Mouse (Mus musculus) left cerebral cortex, postnatal 25 days (tissue): ENCODE data around the gene Zer1. TPM values are rescaled to one million over a fixed set of nuclear protein-coding genes. Genes with fewer than 3 reads are reported as not detected.
"Not testable (repeated sequence)": the region's sequence is repeated elsewhere in the genome, so short reads cannot be mapped to it uniquely, and the experiment has no call there.

Source experiments
- DNase-seq, 2 experiments: peaks; one replicate each; pipeline ENCODE4 v3.0.0; 2022; ENCODE audit warnings: low spot score in 2 of 2, mixed read lengths in 1 of 2
- intact Hi-C: fragments of 180-260 bp; cut with DNase I; formaldehyde crosslinking; loops from one replicate; pipeline ENCODE4 v1.15.1; 2025
- total RNA-seq, 2 experiments: library from RNA; stranded (reverse); gene quantifications; 2 replicates each; pipeline ENCODE4 v1.2.3; 2021

The Zer1 gene
- total RNA-seq, result 100 to 1,000 TPM; 152 TPM

DNA sequence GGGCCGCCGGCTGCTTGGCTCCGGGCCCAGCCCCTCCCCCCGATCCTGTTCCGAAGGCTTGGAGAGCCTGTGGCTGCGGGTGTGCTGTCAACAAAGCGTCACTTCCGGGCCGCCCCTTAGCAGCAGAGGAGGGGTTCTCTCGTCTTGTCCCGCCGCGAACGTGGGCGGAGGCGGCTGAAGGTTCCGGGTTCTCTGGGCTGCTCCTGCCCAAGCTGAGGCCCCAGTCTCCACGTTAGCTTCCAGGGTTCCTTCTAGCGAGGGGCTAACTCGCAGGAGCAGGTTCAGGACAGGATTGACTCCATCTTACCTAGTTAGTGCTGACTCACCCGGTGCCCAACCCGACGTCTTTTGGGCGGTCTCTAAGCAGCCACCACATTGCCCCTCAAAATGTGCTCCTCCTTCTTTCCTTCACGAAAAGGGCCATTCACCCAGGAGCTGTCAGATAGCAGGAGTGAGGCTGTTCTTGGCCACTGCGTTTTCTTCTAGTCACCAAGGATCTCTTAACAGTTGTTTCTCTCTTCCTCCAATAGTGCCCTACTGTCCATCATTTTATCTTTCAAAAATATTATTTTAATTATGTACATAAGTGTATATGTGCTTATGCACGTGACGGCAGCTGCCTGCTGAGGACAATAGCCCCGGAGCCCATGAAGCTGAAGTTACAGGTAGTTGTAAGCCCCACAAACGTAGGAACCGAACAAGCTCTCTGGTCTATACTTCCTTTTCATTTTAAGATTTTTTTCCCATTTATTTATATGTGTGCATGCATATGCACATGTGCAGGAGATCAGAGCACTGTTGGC, at the start of gene Zer1:
TSS of gene Zer1 (minus strand) at position 114 of the 803 bp plus-strand sequence.
- intact Hi-C loops, result loop anchor here (5.0 kb wide), 1 partner anchor 57 kb away; no protein-coding TSS in a partner anchor
- DNase-seq, result peak; percentile 96 to 97

DNA sequence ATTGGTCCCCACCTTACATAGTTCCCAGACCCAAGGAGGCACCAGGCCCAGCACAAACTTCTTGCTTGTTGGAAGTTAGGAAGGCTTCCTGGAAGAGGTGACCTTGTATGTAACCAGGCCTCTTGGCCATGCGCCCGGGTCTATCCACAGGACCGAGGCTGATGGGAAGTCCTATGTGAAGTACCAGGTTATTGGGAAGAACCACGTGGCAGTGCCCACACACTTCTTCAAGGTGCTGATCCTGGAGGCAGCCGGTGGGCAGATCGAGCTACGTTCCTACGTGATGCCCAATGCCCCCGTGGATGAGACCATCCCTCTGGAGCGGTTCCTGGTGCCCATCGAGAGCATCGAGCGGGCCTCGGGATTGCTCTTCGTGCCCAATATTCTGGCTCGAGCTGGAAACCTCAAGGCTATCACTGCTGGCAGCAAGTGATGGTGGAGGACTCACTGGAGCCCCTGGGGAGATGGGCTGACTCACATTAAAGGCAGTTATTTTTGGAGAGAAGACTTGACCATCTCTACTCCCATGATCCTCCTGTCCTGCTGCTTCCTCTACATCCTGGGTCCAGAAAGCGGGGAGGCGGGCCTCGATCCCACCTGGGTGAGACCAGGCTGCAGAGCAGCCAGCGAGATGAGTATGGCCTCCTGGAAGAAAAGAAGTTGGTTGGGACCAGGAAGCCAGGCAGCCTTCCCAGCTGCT, 49.3 kb upstream of the Zer1 start:
- no peak for DNase-seq
- intact Hi-C loops, result no loop called here

DNA sequence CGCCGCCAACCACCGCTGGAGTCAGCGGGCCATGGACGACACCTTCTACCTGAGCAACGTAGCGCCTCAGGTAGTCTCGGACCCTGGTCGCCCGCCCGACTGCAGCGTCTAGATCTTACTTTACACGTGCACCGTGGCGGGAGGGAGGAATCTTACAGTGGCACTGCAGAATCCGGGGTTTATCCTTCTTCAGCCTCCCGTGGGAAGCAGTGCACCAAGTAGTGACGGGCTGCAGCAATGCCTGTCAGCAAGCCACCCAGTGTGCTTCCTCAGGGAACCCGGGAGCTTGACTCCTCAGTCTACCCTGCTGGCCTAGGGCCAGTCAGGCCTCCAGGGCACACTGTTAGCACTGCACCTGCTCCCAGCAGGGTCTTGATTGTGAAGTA, 47.6 kb upstream of the Zer1 start:
- intact Hi-C loops, result loop anchor here (2.0 kb wide), 1 partner anchor 65 kb away; the partner anchor contains the start of gene Lrrc8a
- no peak for DNase-seq

DNA sequence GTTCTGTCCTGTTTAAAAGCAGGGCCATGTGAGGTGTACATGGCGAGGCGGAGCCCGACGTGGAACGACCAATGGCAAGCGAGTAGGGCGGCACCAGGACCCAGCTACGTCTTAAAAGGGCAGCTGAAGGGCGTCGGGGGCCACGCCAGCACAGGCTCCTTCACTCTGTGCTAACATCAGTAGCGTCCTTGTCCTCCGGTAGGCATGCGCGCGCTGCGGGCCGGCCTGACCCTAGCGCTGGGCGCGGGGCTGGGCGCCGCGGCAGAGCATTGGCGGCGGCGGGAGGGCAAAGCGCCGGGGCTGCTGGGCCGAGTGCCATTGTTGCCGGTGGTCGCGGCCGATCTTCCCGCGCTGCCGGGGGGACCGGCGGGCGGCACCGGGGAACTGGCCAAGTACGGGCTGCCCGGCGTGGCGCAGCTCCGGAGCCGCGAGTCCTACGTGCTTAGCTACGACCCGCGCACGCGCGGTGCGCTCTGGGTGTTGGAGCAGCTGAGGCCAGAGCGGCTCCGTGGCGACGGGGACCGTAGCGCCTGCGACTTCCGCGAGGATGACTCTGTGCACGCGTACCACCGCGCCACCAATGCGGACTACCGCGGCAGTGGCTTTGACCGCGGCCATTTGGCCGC, 47.1 kb upstream of the Zer1 start, which contains the start of gene Endog:
TSS of gene Endog (plus strand) at position 123 of the 626 bp plus-strand sequence.
- DNase-seq, result peak; percentile 91 to 94
- intact Hi-C loops, result loop anchor here (2.0 kb wide), 1 partner anchor 65 kb away; the partner anchor contains the start of gene Lrrc8a

GRCm38 (mm10) chr2:30166677-30167076, 42.3 kb upstream of the Zer1 start:
- intact Hi-C loops, result no loop called here
- DNase-seq, result no peak

DNA sequence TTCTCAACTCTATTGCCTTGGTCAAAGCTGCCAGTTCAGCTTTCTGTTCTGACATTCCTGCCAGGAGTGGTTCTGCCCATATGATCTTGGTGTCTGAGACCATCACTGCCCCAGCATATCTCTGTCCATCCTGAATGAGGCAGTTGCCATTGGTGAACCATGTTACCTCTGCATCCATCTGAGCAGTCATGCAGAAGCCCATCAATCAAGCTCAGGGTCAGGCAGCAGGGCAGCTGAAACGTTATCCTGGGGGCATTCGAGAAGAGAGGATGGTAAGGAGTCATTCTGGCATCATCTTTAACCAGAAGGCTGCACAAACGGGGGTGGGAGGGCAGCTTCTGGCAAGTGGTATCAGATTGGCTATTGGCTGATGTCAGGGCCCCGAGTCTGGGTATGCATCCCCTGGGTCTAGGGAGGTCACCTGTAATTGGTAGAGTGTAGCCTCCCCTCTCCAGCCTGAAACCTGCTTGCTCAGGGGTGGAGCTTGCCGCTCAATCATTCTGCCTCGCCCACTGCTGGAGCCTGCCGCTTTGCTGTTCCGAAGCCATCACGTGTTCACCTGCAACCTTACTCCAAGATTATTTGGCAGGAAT, 40.1 kb upstream of the Zer1 start:
- no peak for DNase-seq
- intact Hi-C loops, result no loop called here

- intact Hi-C loops, result loop anchor here (2.0 kb wide), 2 partner anchors 83 to 119 kb away; no protein-coding TSS in a partner anchor
- DNase-seq, result peak in 1 of 2 experiments; percentile 50
These were observed 37.4 kb upstream of the Zer1 start for GRCm38 (mm10) chr2:30161809-30162208.

GRCm38 (mm10) chr2:30159871-30160270, 35.5 kb upstream of the Zer1 start:
- intact Hi-C loops, result loop anchor here (2.0 kb wide), 1 partner anchor 117 kb away; no protein-coding TSS in a partner anchor
- not testable (repeated sequence) for DNase-seq

DNA sequence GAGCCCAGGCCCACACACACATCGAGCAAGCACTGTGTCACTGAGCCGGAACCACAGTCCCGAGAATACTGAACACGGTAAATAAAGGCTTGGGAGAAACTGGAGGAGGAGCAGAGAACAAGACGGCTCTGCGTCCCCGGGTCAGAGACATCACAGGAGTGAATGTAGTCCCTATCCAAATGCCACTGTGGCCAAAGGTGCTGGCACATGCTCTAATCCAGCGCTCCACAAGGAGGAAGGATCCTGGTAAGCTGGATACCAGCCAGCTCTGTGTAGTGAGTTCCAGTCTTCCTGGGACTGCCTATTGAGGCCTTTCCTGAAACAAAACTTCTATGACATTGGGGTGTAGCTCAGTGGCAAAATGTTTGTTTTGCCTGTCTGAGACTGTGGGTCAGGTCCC, 28.2 kb upstream of the Zer1 start:
- intact Hi-C loops, result loop anchor here (5.0 kb wide), 1 partner anchor 115 kb away; no protein-coding TSS in a partner anchor
- no peak for DNase-seq

GRCm38 (mm10) chr2:30151840-30152239, 27.5 kb upstream of the Zer1 start:
- intact Hi-C loops, result loop anchor here (5.0 kb wide), 1 partner anchor 115 kb away; no protein-coding TSS in a partner anchor
- no peak for DNase-seq

- intact Hi-C loops, result no loop called here
These were observed 23.1 kb upstream of the Zer1 start for GRCm38 (mm10) chr2:30147466-30147865.

GRCm38 (mm10) chr2:30144436-30144835, 20.1 kb upstream of the Zer1 start:
- DNase-seq, result no peak

More at GRCm38 (mm10) chr2:30147466-30147865, 23.1 kb upstream of the Zer1 start:
- DNase-seq, result no peak

DNA sequence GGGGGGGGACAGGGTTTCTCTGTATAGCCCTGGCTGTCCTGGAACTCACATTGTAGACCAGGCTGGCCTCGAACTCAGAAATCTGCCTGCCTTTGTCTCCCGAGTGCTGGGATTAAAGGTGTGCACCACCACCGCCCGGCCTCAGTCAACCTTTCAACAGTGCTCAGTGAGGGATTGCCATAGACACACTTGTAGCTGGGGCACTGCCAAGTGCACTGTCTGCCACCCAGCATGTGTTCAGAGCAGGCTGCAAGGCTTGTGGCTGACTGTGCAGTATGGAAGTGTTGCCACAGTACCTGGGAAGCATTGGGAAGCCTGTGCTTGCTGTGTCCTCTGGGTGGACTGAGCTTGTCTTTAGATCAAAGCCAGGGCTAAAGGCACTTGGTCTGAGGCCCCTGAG, 15.6 kb upstream of the Zer1 start:
- intact Hi-C loops, DNase-seq: not testable (repeated sequence)

More at GRCm38 (mm10) chr2:30144436-30144835, 20.1 kb upstream of the Zer1 start:
- intact Hi-C loops, result no loop called here

GRCm38 (mm10) chr2:30136458-30136857, 12.1 kb upstream of the Zer1 start:
- intact Hi-C loops, result no loop called here
- DNase-seq, result no peak

DNA sequence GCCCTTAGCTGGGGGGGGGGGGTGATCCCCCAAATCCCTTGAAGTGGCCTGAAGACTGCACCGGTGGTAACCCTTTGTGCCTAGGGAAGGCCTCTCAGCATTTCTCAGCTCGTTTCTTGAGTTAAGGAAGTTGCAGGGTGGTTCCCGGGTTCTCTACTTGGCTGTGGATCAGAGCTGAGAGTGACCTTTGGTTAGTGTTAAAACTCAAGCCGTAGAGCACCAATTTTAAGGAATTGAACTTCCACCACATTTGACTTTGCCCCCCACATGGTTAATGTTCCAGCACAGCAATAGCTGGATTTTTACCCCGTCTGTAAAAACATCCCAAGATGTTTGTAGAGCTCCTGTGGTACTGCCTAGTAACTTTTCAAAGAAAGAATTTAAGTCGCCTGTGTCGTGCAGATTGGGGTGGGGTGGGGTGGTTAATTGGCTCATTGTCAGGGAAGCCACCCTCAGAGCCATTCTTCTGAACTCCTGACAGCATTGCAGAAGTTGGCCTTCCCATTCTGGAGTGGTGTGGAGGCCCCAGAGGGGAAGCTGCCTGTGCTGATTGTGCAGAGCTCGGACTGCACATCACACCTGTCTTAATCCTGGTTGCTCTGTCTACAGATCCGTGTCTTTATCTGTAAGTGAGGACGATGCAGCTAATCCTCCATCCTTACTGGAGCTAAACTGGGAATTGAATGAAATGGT, 10.7 kb upstream of the Zer1 start:
- intact Hi-C loops, result no loop called here
- DNase-seq, result no peak

GRCm38 (mm10) chr2:30134378-30134711, 10.0 kb upstream of the Zer1 start:
- intact Hi-C loops, result no loop called here
- no peak for DNase-seq

DNA sequence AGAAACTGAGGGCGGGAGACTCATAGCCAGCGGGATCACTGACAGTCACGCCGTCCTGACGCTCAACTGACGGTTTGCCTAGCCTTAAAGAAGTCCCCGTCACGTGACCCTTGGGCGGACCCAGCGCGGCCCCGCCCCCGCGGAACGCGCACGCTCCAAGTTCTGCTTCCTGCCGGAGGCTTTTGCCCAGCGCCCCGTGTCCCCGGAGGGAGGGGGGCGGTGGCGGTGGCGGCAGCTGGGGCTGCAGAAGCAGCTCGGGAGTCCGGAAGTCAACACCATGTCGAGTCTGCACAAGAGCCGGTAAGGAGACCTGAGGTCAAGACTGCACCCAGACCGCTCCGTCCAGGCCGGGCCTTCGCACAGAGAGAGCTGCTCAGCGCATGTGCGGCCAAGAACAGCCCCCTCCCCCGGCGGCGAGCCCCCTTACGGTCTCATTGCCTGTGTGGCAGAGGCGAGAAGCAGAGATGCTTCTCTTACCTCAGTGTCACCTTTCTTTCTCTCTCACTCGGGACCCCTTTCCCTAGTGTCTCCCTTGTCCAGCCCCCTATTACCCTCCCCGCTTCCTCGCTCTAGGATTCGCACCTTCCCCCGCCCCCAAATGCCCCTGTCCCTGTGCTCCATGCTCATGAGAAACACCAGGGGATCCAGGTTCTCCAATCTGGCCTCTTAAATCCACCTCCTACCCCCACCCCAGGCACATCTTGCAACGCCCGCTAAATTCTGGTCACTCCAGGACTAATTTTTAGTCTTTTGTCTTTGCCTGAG, 9.4 kb upstream of the Zer1 start, which contains the start of gene Tbc1d13:
TSS of gene Tbc1d13 (plus strand) at position 134 of the 765 bp plus-strand sequence.
- DNase-seq, result peak; percentile 98
- intact Hi-C loops, result no loop called here
